Mouse (Mus musculus) forebrain, embryonic 14.5 days (tissue): ENCODE data around the gene Iqschfp. TPM values are rescaled to one million over a fixed set of nuclear protein-coding genes. Genes with fewer than 3 reads are reported as not detected.
A peak's percentile ranks its signal among the peaks of the same experiment; 100 is the strongest.

Source experiments
- ATAC-seq: fragments of 200-750 bp; cut with Nextera tagmentation; 2 replicates; pipeline ENCODE4 v1.8.0; 2017; ENCODE audit warnings: mild to moderate bottlenecking, moderate library complexity
- DNase-seq: peaks from one replicate; pipeline ENCODE4 v3.0.0-alpha.2; 2015; ENCODE audit warnings: low spot score
- H3K27ac ChIP-seq: fragments of 300-500 bp; sonication (generic); 2 replicates; pipeline ENCODE4 v1.5.1; 2014; ENCODE audit warnings: low read depth, mild to moderate bottlenecking, control low read depth, low read length, moderate library complexity
- H3K27me3 ChIP-seq: fragments of 300-500 bp; sonication (generic); replicated peaks from 2 replicates; pipeline ENCODE4 v1.6.1; 2014; ENCODE audit warnings: low read length, control low read depth, mixed read lengths; ENCODE audit not compliant: control insufficient read depth, insufficient read depth
- H3K36me3 ChIP-seq: fragments of 300-500 bp; sonication (generic); 2 replicates; pipeline ENCODE4 v1.6.1; 2014; ENCODE audit warnings: low read length, control low read depth; ENCODE audit not compliant: control insufficient read depth, insufficient read depth
- H3K4me1 ChIP-seq: fragments of 300-500 bp; sonication (generic); 2 replicates; pipeline ENCODE4 v1.6.1; 2014; ENCODE audit warnings: antibody characterized with exemption, low read length, control low read depth; ENCODE audit not compliant: control insufficient read depth, insufficient read depth
- H3K4me2 ChIP-seq: fragments of 300-500 bp; sonication (generic); 2 replicates; pipeline ENCODE4 v1.6.1; 2014; ENCODE audit warnings: mild to moderate bottlenecking, control low read depth, low read length
- H3K4me3 ChIP-seq: fragments of 300-500 bp; sonication (generic); 2 replicates; pipeline ENCODE4 v1.5.1; 2014; ENCODE audit warnings: low read depth, low read length, control low read depth
- H3K9ac ChIP-seq: fragments of 300-500 bp; sonication (generic); 2 replicates; pipeline ENCODE4 v1.6.1; 2014; ENCODE audit warnings: mild to moderate bottlenecking, low read length, control low read depth, moderate library complexity
- H3K9me3 ChIP-seq: fragments of 300-500 bp; sonication (generic); replicated peaks from 2 replicates; pipeline ENCODE4 v1.6.1; 2016; ENCODE audit warnings: low read length, control low read depth, mixed read lengths; ENCODE audit not compliant: control insufficient read depth
- WGBS: fragments of 180-500 bp; shearing (Covaris S2); extraction: QIAGEN DNeasy Blood & Tissue Kit; methylation state at CpG from one replicate; pipeline ENCODE4 v1.1.7; 2014; 5-methylcytosine and 5-hydroxymethylcytosine counted together
- polyA plus RNA-seq: library from polyadenylated mRNA; unstranded; fragments of >200 nt; fragmentation: Nextera tagmentation; extraction: Ambion mirVana; gene quantifications from 2 replicates; pipeline ENCODE4 v1.2.1, GENCODE M21; 2014

The Iqschfp gene
- polyA plus RNA-seq, 1 experiment from 2014 or later: 2.8 TPM

DNA sequence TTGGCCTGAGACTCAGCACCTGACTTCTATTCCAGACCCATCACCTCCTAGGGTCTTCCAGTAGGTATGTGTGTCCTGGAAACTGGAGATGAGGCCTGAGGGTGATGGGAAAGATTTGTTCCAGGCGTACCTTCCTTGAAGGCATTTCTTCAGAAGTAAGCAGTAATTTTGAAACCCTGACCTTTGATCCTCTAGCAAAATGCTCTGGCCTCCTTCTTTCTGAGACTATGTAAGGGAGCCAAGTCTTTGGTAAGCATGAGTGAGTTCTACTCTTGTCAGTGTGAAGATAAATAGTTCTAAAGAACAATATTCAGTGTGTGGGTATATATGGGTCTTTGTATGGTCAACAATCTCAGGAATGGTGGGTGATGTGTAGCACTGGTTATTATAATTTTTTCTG is 238.4 kb downstream of the Iqschfp start:
- Histone ChIP-seq H3K9me3 (no peaks in the 10 kb centered on the region), H3K4me3 (no peak overlapping the region), H3K4me2 (no peak overlapping the region), H3K27me3 (no peaks in the 10 kb centered on the region), H3K9ac (no peak overlapping the region), H3K36me3 (no peaks in the 10 kb centered on the region), H3K4me1 (no peaks in the 10 kb centered on the region), H3K27ac (no peak overlapping the region)
- 92% methylated on average over 1 of the region's 1 CpGs for WGBS
- ATAC-seq (no peak), DNase-seq (no peak)

DNA sequence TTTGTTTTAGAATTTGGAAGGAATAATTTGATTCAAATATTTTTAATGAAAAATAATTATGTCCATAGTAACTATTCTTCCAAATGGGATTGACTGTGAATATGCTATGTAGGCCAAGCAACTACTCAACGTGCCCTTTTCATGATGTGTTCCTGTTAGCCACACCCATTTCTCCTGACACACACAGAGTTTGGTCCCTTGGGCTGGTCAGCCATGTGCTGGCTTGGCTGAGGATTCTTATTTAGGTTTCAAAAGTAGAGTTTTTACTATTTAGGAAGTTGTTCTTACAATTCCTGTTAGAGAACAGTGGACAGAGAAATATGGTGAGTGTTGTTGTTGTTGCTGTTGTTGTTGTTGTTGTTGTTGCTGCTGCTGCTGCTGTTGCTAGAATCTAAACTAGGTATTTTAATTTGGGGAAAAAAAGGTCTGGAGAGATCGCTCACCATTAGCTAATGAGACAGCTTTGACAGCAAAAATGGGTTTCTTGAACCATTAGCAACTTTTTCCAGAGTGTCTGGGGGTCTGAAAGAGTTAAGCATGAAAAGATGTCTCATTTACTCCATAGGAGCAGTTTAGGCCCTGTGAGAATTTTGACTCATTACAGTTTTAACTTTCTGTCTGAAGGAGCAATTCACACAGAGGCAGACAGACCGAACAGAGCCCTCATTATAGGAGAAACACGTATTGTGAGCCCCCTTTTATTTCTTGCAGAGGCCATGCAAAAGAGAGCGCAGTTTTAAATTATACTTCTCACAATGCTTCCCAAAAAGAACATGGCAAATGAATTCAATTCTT is 247.0 kb downstream of the Iqschfp start:
- DNase-seq: peak; percentile 86
- no peaks in the 10 kb centered on the region for H3K4me1 ChIP-seq
- ATAC-seq: peak; percentile 91
- no peaks in the 10 kb centered on the region for H3K9me3 ChIP-seq
- no peak overlapping the region for H3K27ac ChIP-seq
- 6% methylated on average over 5 of the region's 5 CpGs for WGBS
- no peak overlapping the region for H3K9ac ChIP-seq
- no peak overlapping the region for H3K4me2 ChIP-seq
- H3K27me3 ChIP-seq: no peaks in the 10 kb centered on the region
- no peaks in the 10 kb centered on the region for H3K36me3 ChIP-seq
- H3K4me3 ChIP-seq: no peak overlapping the region

DNA sequence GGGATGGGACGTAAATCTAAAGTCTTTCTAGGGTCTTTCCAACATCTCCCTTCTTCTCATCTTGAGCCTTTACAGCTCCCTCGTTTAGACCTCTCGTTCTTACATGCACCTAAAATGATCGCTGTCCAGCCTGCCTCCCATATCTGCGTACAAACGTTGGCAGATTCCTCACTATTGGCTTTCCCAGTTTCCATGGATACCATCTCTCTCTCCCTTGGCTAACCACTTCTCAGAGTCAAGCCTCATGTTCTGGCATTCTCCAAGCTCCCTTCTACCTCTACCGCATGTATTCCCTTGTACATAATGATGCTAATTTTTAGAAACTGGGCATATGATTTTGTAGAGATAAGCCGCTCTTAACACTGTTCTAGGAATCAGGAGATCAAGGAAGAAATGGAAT is 258.7 kb downstream of the Iqschfp start:
- no peak for DNase-seq
- 81% methylated on average over 8 of the region's 8 CpGs for WGBS
- H3K9ac ChIP-seq: no peak overlapping the region
- H3K27ac ChIP-seq: no peak overlapping the region
- no peaks in the 10 kb centered on the region for H3K27me3 ChIP-seq
- H3K4me3 ChIP-seq: no peak overlapping the region
- no peaks in the 10 kb centered on the region for H3K36me3 ChIP-seq
- no peak overlapping the region for H3K4me2 ChIP-seq
- no peak for ATAC-seq
- no peaks in the 10 kb centered on the region for H3K4me1 ChIP-seq
- no peaks in the 10 kb centered on the region for H3K9me3 ChIP-seq

DNA sequence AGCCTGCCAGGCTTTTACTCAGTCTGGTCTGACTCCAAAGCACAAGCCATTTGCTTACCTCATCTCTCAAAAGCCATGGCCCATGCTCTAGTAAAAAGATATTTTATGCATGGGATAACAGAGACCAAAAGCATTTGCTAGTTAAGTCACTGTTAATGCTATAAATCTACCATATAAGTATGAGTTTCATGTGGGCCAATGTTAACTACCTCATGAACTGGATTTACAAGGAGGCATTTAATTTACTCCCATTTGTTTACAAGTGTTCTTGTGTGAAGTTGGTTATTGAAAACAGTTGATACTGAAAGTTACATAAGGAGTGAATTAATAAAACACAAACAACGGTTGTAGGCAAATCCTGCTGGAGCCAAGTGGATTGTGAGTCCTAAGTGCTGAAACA is 268.1 kb downstream of the Iqschfp start:
- ATAC-seq (no peak), DNase-seq (no peak)
- H3K4me1 ChIP-seq: no peaks in the 10 kb centered on the region
- H3K9me3 ChIP-seq: no peaks in the 10 kb centered on the region
- no peak overlapping the region for H3K9ac ChIP-seq
- H3K27me3 ChIP-seq: no peaks in the 10 kb centered on the region
- no peaks in the 10 kb centered on the region for H3K36me3 ChIP-seq
- H3K4me3 ChIP-seq: no peak overlapping the region
- H3K4me2 ChIP-seq: no peak overlapping the region
- WGBS: 74% methylated on average over 1 of the region's 1 CpGs
- H3K27ac ChIP-seq: no peak overlapping the region

DNA sequence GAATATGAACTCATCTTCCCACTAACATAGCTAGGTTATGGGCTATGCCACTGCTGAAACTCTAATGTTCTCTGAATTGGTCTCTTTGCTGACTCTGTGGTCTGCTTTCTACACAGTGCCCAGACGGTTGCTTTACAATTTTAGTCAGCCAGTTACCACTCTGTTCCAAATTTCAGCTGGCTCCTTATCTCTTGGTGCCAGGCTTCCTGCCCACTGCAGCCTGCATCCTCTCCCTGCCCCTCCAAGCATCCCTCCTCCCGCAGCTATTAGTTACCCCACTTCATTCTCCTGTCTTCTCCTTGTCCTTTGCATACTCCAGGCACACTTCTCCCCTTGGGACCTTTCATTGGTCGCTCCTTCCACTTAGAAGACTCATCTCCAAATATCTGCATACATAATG is 268.7 kb downstream of the Iqschfp start:
- 86% methylated on average over 3 of the region's 3 CpGs for WGBS
- H3K9ac ChIP-seq: no peak overlapping the region
- no peak overlapping the region for H3K27ac ChIP-seq
- no peaks in the 10 kb centered on the region for H3K4me1 ChIP-seq
- no peak for DNase-seq
- no peak for ATAC-seq
- no peaks in the 10 kb centered on the region for H3K9me3 ChIP-seq
- H3K27me3 ChIP-seq: no peaks in the 10 kb centered on the region
- H3K36me3 ChIP-seq: no peaks in the 10 kb centered on the region
- no peak overlapping the region for H3K4me3 ChIP-seq
- H3K4me2 ChIP-seq: no peak overlapping the region

DNA sequence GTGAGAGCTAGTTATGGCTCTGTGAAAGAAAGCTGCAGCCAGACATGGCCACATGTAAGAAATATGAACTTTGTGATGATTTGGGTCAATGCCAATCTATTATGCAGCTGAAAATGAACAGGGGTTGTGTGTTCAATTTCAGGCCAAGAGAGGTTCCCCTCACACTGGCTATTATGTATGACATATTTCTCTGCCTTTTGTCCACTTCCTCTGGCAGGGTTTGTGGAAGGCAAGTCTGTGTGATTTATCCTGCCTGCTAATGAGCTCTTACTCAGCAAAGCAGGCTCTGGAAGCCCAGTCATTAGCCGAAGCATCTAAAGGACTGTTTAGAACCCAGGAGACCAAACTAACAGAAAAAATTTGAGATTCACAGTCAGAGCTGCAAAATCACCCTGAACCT is 286.2 kb downstream of the Iqschfp start:
- ATAC-seq: no peak
- DNase-seq: peak; percentile 23
- no peak overlapping the region for H3K4me3 ChIP-seq
- H3K9ac ChIP-seq: no peak overlapping the region
- H3K9me3 ChIP-seq: no peaks in the 10 kb centered on the region
- H3K4me2 ChIP-seq: no peak overlapping the region
- no peaks in the 10 kb centered on the region for H3K36me3 ChIP-seq
- H3K4me1 ChIP-seq: no peaks in the 10 kb centered on the region
- H3K27me3 ChIP-seq: no peaks in the 10 kb centered on the region
- WGBS: 20% methylated on average over 1 of the region's 1 CpGs
- H3K27ac ChIP-seq: no peak overlapping the region

DNA sequence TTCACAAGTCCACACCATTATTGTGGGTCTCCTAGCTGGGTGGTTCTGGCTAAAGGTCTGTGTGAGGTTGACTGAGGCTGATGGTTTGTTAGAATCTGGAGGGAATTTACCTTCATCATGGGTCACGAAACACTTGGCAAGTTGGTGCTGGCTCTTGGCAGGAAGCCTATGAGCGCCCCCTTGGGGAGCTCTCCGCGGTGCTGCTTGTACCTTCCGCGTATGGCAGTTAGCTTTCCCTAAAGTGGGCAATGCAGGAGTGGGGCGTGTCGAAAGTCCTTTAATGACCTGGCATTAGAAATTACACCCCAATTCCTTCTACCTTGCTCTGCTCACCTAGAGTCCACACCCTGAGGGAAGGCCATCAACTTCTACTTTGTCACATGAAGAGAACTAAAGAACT is 295.4 kb downstream of the Iqschfp start:
- ATAC-seq (no peak), DNase-seq (no peak)
- H3K4me3 ChIP-seq: no peak overlapping the region
- H3K9ac ChIP-seq: no peak overlapping the region
- H3K27ac ChIP-seq: no peak overlapping the region
- no peaks in the 10 kb centered on the region for H3K36me3 ChIP-seq
- 57% methylated on average over 8 of the region's 8 CpGs for WGBS
- H3K4me2 ChIP-seq: no peak overlapping the region
- H3K4me1 ChIP-seq: peaks cover 3% of the 10 kb centered on the region; the same call in 1 of the 2 replicates
- no peaks in the 10 kb centered on the region for H3K9me3 ChIP-seq
- H3K27me3 ChIP-seq: no peaks in the 10 kb centered on the region

DNA sequence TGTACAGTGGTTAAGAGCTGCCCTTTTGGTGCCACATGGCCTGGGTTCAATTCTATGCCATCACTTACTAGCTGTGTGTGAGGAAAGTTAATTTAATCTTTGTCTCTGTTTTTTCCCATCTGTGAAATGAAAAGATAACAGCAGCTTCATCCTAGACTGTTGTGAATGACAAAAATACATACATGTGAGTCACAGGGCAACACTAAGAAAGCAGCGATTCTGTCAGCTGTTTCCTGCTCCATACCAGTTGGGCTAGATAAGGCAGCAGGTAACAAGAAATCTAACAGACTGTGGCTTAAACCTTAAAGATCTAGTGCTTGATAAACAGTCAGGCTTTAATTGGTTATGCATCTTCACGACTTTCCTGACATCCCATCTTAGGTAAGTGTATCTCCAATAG is 297.1 kb downstream of the Iqschfp start:
- ATAC-seq: no peak
- no peak for DNase-seq
- Histone ChIP-seq H3K4me2 (no peak overlapping the region), H3K27ac (no peak overlapping the region), H3K9ac (no peak overlapping the region), H3K4me3 (no peak overlapping the region), H3K4me1 (peaks cover 3% of the 10 kb centered on the region; the same call in 1 of the 2 replicates), H3K27me3 (no peaks in the 10 kb centered on the region), H3K36me3 (no peaks in the 10 kb centered on the region), H3K9me3 (no peaks in the 10 kb centered on the region)
- 91% methylated on average over 2 of the region's 2 CpGs for WGBS

DNA sequence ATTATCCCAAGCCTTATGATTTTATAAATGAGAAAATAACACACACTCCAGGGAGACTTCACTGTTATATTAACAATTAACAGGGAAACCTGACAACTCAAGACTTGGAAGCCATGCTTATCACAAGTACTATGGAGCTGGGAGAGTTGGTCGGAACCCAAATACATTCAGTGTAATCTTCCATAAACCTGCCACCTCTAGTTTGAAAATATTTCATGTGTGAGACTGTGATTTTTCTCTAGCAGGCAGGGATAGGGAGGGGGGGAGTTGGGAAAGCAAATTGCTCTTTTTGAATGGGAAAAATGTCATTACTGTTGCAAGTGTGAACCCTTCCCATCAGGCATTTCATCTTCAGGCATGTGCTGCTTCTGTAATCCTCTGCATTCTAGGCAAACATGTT is 304.9 kb downstream of the Iqschfp start:
- 71% methylated on average over 1 of the region's 1 CpGs for WGBS
- Histone ChIP-seq H3K27ac (no peak overlapping the region), H3K9ac (no peak overlapping the region), H3K9me3 (no peaks in the 10 kb centered on the region), H3K4me3 (no peak overlapping the region), H3K4me2 (no peak overlapping the region), H3K4me1 (peaks cover 4% of the 10 kb centered on the region), H3K36me3 (no peaks in the 10 kb centered on the region), H3K27me3 (no peaks in the 10 kb centered on the region)
- ATAC-seq (peak; percentile 34; the same call in 1 of the 2 replicates), DNase-seq (peak; percentile 69)
